Mouse (Mus musculus): ENCODE measurements around the gene Cldn20.

The Cldn20 gene

GRCm38 (mm10) chr17:3532254-3532653, at the start of gene Cldn20:
Gene Cldn20 (plus strand): TSS chr17:3532554.
- DNase-seq = no peak

GRCm38 (mm10) chr17:3483091-3483490, 49.3 kb upstream of the Cldn20 start:
- DNase-seq = peak; percentile 50

GRCm38 (mm10) chr17:3485851-3486250, 46.5 kb upstream of the Cldn20 start:
- no peak for DNase-seq

- no peak for DNase-seq
These were observed 45.1 kb upstream of the Cldn20 start for GRCm38 (mm10) chr17:3487211-3487610.

GRCm38 (mm10) chr17:3487721-3488601, 44.4 kb upstream of the Cldn20 start:
- DNase-seq = no peak

- DNase-seq = peak; percentile 70
These were observed 42.0 kb upstream of the Cldn20 start for GRCm38 (mm10) chr17:3490216-3490895.

GRCm38 (mm10) chr17:3491065-3491464, 41.3 kb upstream of the Cldn20 start:
- no peak for DNase-seq

GRCm38 (mm10) chr17:3491667-3492066, 40.7 kb upstream of the Cldn20 start:
- no peak for DNase-seq

GRCm38 (mm10) chr17:3495576-3495975, 36.8 kb upstream of the Cldn20 start:
- peak; percentile 63 for DNase-seq

GRCm38 (mm10) chr17:3496080-3496479, 36.3 kb upstream of the Cldn20 start:
- no peak for DNase-seq

GRCm38 (mm10) chr17:3498086-3498485, 34.3 kb upstream of the Cldn20 start:
- DNase-seq = no peak

- peak; percentile 49 for DNase-seq
These were observed 33.8 kb upstream of the Cldn20 start for GRCm38 (mm10) chr17:3498580-3498979.

- no peak for DNase-seq
These were observed 32.9 kb upstream of the Cldn20 start for GRCm38 (mm10) chr17:3499468-3499867.

- DNase-seq = no peak
These were observed 32.3 kb upstream of the Cldn20 start for GRCm38 (mm10) chr17:3500076-3500475.

GRCm38 (mm10) chr17:3500936-3501335, 31.4 kb upstream of the Cldn20 start:
- DNase-seq = no peak

GRCm38 (mm10) chr17:3505711-3506110, 26.6 kb upstream of the Cldn20 start:
- DNase-seq = no peak

GRCm38 (mm10) chr17:3506508-3506907, 25.8 kb upstream of the Cldn20 start:
- DNase-seq = no peak

- peak; percentile 66 for DNase-seq
These were observed 22.5 kb upstream of the Cldn20 start for GRCm38 (mm10) chr17:3509841-3510240.

GRCm38 (mm10) chr17:3514316-3514715, 18.0 kb upstream of the Cldn20 start:
- no peak for DNase-seq

GRCm38 (mm10) chr17:3515851-3516250, 16.5 kb upstream of the Cldn20 start:
- no peak for DNase-seq

GRCm38 (mm10) chr17:3516406-3516805, 15.9 kb upstream of the Cldn20 start:
- DNase-seq = no peak

GRCm38 (mm10) chr17:3520344-3520743, 12.0 kb upstream of the Cldn20 start:
- no peak for DNase-seq

- no peak for DNase-seq
These were observed 4.4 kb upstream of the Cldn20 start for GRCm38 (mm10) chr17:3527841-3528471.

GRCm38 (mm10) chr17:3529523-3529922, 2.8 kb upstream of the Cldn20 start:
- DNase-seq = no peak

All from right cerebral cortex, adult 18-20 months (tissue).